Mouse (Mus musculus) kidney, embryonic 16.5 days (tissue): ENCODE measurements at regions not wholly inside any gene's neighbourhood (a gene's known extent, or its start where the extent isn't known, plus 50 kb on each side); places are given as distances from the start of the nearest gene placed in this dataset.

Source experiments
- ATAC-seq: fragments of 200-750 bp; cut with Nextera tagmentation; 2 replicates; pipeline ENCODE4 v1.8.0; 2017; ENCODE audit warnings: moderate TSS enrichment; ENCODE audit not compliant: low FRiP score, low TSS enrichment
- H3K27ac ChIP-seq: fragments of 300-500 bp; sonication (generic); 2 replicates; pipeline ENCODE4 v1.5.1; 2014; ENCODE audit warnings: low read length
- H3K27me3 ChIP-seq: fragments of 300-500 bp; sonication (generic); 2 replicates; pipeline ENCODE4 v1.6.1; 2014; ENCODE audit warnings: low read length, control low read depth, mixed read lengths; ENCODE audit not compliant: insufficient read depth
- H3K36me3 ChIP-seq: fragments of 300-500 bp; sonication (generic); 2 replicates; pipeline ENCODE4 v1.6.1; 2014; ENCODE audit warnings: low read length, control low read depth, mixed read lengths; ENCODE audit not compliant: insufficient read depth
- H3K4me1 ChIP-seq: fragments of 300-500 bp; sonication (generic); 2 replicates; pipeline ENCODE4 v1.6.1; 2014; ENCODE audit warnings: low read length, control low read depth, mixed read lengths; ENCODE audit not compliant: insufficient read depth
- H3K4me2 ChIP-seq: fragments of 300-500 bp; sonication (generic); replicated peaks from 2 replicates; pipeline ENCODE4 v1.6.1; 2014; ENCODE audit warnings: low read depth, low read length
- H3K4me3 ChIP-seq: fragments of 300-500 bp; sonication (generic); 2 replicates; pipeline ENCODE4 v1.5.1; 2014; ENCODE audit warnings: mild to moderate bottlenecking, low read length
- H3K9ac ChIP-seq: fragments of 300-500 bp; sonication (generic); replicated peaks from 2 replicates; pipeline ENCODE4 v1.6.1; 2014; ENCODE audit warnings: low read length
- H3K9me3 ChIP-seq: fragments of 300-500 bp; sonication (generic); 2 replicates; pipeline ENCODE4 v1.6.1; 2016; ENCODE audit warnings: low read length, control low read depth
- WGBS: fragments of 180-500 bp; shearing (Covaris S2); extraction: QIAGEN DNeasy Blood & Tissue Kit; methylation state at CpG from one replicate; pipeline ENCODE4 v1.1.7; 2014; 5-methylcytosine and 5-hydroxymethylcytosine counted together

- Histone ChIP-seq H3K9me3 (no peaks in the 10 kb centered on the region), H3K4me3 (no peak overlapping the region), H3K4me2 (no peak overlapping the region), H3K9ac (no peak overlapping the region), H3K27ac (no peak overlapping the region), H3K27me3 (no peaks in the 10 kb centered on the region), H3K36me3 (no peaks in the 10 kb centered on the region), H3K4me1 (no peaks in the 10 kb centered on the region)
- ATAC-seq: no peak
- 62% methylated on average over 6 of the region's 6 CpGs for WGBS
These were observed 768.1 kb upstream of the Auts2 start for GRCm38 (mm10) chr5:133310979-133311890.

- Histone ChIP-seq H3K36me3 (no peaks in the 10 kb centered on the region), H3K4me2 (no peak overlapping the region), H3K9me3 (no peaks in the 10 kb centered on the region), H3K4me3 (no peak overlapping the region), H3K27me3 (no peaks in the 10 kb centered on the region), H3K27ac (no peak overlapping the region), H3K9ac (no peak overlapping the region), H3K4me1 (no peaks in the 10 kb centered on the region)
- 76% methylated on average over 7 of the region's 7 CpGs for WGBS
- no peak for ATAC-seq
These were observed 724.7 kb upstream of the Auts2 start for GRCm38 (mm10) chr5:133267887-133268286.

- H3K4me3 ChIP-seq: no peak overlapping the region
- H3K36me3 ChIP-seq: no peaks in the 10 kb centered on the region
- WGBS: 74% methylated on average over 2 of the region's 2 CpGs
- ATAC-seq: no peak
- H3K27ac ChIP-seq: no peak overlapping the region
- H3K27me3 ChIP-seq: no peaks in the 10 kb centered on the region
- no peak overlapping the region for H3K9ac ChIP-seq
- H3K4me2 ChIP-seq: no peak overlapping the region
- no peaks in the 10 kb centered on the region for H3K4me1 ChIP-seq
- no peaks in the 10 kb centered on the region for H3K9me3 ChIP-seq
These were observed 724.2 kb upstream of the Auts2 start for GRCm38 (mm10) chr5:133267356-133267755.

GRCm38 (mm10) chr5:133264976-133265375, 721.8 kb upstream of the Auts2 start:
- Histone ChIP-seq H3K9ac (no peak overlapping the region), H3K4me1 (no peaks in the 10 kb centered on the region), H3K36me3 (no peaks in the 10 kb centered on the region), H3K4me3 (no peak overlapping the region), H3K4me2 (no peak overlapping the region), H3K27me3 (no peaks in the 10 kb centered on the region), H3K9me3 (no peaks in the 10 kb centered on the region), H3K27ac (no peak overlapping the region)
- 76% methylated on average over 7 of the region's 7 CpGs for WGBS
- ATAC-seq: no peak

- Histone ChIP-seq H3K36me3 (no peaks in the 10 kb centered on the region), H3K4me3 (no peak overlapping the region), H3K27me3 (no peaks in the 10 kb centered on the region), H3K4me2 (no peak overlapping the region), H3K9me3 (no peaks in the 10 kb centered on the region), H3K27ac (no peak overlapping the region), H3K9ac (no peak overlapping the region), H3K4me1 (no peaks in the 10 kb centered on the region)
- 65% methylated on average over 3 of the region's 3 CpGs for WGBS
- ATAC-seq: no peak
These were observed 675.7 kb upstream of the Auts2 start for GRCm38 (mm10) chr5:133218801-133219200.

GRCm38 (mm10) chr5:133198546-133198945, 655.4 kb upstream of the Auts2 start:
- no peaks in the 10 kb centered on the region for H3K9me3 ChIP-seq
- H3K9ac ChIP-seq: no peak overlapping the region
- no peak overlapping the region for H3K4me3 ChIP-seq
- 83% methylated on average over 1 of the region's 1 CpGs for WGBS
- H3K36me3 ChIP-seq: no peaks in the 10 kb centered on the region
- no peaks in the 10 kb centered on the region for H3K4me1 ChIP-seq
- H3K27ac ChIP-seq: no peak overlapping the region
- no peak for ATAC-seq
- no peak overlapping the region for H3K4me2 ChIP-seq
- no peaks in the 10 kb centered on the region for H3K27me3 ChIP-seq

- Histone ChIP-seq H3K4me3 (no peak overlapping the region), H3K27ac (no peak overlapping the region), H3K4me2 (no peak overlapping the region), H3K27me3 (no peaks in the 10 kb centered on the region), H3K9ac (no peak overlapping the region), H3K36me3 (no peaks in the 10 kb centered on the region), H3K9me3 (no peaks in the 10 kb centered on the region), H3K4me1 (peaks cover 4% of the 10 kb centered on the region; the same call in 1 of the 2 replicates)
- no peak for ATAC-seq
- 54% methylated on average over 8 of the region's 8 CpGs for WGBS
These were observed 646.8 kb upstream of the Auts2 start for GRCm38 (mm10) chr5:133189798-133190571.

- Histone ChIP-seq H3K27ac (no peak overlapping the region), H3K4me2 (no peak overlapping the region), H3K9me3 (no peaks in the 10 kb centered on the region), H3K4me3 (no peak overlapping the region), H3K27me3 (no peaks in the 10 kb centered on the region), H3K4me1 (peaks cover 10% of the 10 kb centered on the region; the same call in 1 of the 2 replicates), H3K36me3 (no peaks in the 10 kb centered on the region), H3K9ac (no peak overlapping the region)
- WGBS: 92% methylated on average over 6 of the region's 6 CpGs
- ATAC-seq: no peak
These were observed 632.5 kb upstream of the Auts2 start for GRCm38 (mm10) chr5:133175636-133176035.

- 45% methylated on average over 6 of the region's 6 CpGs for WGBS
- no peak overlapping the region for H3K27ac ChIP-seq
- no peaks in the 10 kb centered on the region for H3K27me3 ChIP-seq
- H3K36me3 ChIP-seq: no peaks in the 10 kb centered on the region
- no peak overlapping the region for H3K4me2 ChIP-seq
- H3K9me3 ChIP-seq: no peaks in the 10 kb centered on the region
- no peak overlapping the region for H3K9ac ChIP-seq
- H3K4me3 ChIP-seq: no peak overlapping the region
- ATAC-seq: peak; percentile 88
- peaks cover 10% of the 10 kb centered on the region; the same call in 1 of the 2 replicates for H3K4me1 ChIP-seq
These were observed 630.1 kb upstream of the Auts2 start for GRCm38 (mm10) chr5:133173155-133173723.
